Mouse (Mus musculus): Measurements from ENCODE around the gene Insrr. TPM values are rescaled to one million over a fixed set of nuclear protein-coding genes. Genes with fewer than 3 reads are reported as not detected.
"Not testable (repeated sequence)": the region's sequence is repeated elsewhere in the genome, so short reads cannot be mapped to it uniquely, and the experiment has no call there.

The Insrr gene
- total RNA-seq, 2 experiments from 2014 or later, result 0.29 to 0.30 TPM

GRCm38 (mm10) chr3:87778283-87778682 is 18.5 kb upstream of the Insrr start:
- no peak for DNase-seq (ENCODE audit: low spot score in 2 of 2)

- DNase-seq (ENCODE audit: low spot score in 2 of 2), result no peak
Measured at GRCm38 (mm10) chr3:87779086-87779485, 17.7 kb upstream of the Insrr start.

DNA sequence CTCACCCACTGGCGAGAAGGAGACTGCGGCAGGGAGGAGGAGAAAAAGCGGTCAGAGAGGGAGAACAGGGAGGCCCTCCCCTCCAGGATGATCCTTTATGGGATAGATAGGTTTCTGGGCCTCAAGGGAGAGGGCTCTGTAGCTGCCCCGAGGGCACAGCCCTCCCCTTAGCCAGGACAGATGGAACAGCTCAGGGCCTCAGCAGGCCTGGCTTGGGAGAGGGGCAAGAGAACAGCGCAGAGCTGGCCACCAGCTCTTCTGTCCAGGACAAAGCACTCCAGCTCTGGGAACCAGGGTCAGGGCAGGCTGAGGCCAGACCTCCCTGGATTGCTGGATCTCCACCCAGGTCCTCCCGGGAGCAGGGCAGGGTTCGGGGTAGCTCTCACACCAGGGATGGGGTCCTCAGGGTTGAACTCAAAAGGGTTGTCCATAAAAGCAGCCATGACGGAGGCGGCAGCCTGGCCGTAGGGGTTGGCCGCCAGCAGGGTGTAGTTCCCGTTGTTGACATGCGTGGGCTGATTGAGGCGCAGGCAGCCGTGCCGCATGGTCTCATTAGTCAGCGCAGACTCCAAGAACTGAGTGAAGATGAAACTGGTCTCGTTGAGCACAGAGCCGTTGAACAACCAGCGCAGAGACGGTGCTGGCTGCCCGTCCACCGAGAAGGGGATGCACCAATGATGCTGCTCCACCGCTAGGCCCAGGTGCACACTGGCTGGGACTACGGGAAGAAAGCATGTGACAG is 13.3 kb upstream of the Insrr start:
- no peak for DNase-seq (ENCODE audit: low spot score in 2 of 2)

- no peak for DNase-seq (ENCODE audit: low spot score in 2 of 2)
Measured at GRCm38 (mm10) chr3:87785156-87785555, 11.6 kb upstream of the Insrr start.

DNA sequence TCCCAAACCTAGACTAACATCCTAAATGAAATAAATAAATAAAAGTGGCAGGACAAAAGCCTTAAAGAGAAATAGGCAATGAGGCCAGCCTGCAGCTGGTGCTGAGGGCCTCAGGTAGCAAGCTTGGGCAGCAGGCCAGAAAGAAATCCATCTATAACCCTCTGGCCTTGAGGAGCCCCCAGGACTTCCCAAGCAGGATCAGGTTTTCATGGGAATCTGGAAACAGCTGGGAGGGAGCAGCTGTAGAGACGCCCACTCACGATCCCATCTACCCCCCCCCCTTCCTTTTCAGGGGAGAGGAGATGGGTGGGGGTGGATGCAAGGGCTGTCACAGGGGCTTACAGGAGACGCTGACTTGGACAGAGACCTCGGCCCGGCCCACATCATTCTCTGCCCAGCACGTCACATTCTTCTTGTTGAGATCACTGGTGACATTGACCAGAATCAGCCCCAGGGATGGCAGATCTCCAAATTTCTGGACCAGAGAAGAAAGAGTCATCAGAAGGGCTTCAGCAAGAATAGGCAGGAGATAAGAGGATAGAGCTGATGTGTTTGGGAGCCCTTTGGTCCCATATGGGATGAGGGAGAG is 11.0 kb upstream of the Insrr start:
- DNase-seq (ENCODE audit: low spot score in 2 of 2), result no peak

DNA sequence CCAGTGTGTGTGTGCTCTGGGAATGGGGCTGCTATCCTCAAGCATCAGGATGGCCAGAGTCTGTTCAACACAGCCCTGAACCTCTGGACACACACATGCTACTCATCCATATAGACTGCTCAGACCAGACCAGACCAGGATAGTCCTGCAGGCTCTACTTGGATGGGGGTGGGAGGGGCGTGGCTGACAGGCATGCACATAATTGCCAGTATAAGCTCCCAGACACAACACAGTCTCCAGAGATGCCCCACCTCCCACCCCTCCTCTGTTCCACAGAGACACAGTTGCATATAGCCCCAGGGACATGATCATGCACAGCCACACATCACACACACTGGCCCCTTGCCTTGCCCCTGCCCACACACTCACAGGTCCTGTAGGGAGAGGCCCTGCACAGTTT is 7.5 kb upstream of the Insrr start:
- no peak for DNase-seq (ENCODE audit: low spot score in 2 of 2)

- DNase-seq (ENCODE audit: low spot score in 2 of 2), result no peak
Measured at GRCm38 (mm10) chr3:87789768-87790167, 7.0 kb upstream of the Insrr start.

DNA sequence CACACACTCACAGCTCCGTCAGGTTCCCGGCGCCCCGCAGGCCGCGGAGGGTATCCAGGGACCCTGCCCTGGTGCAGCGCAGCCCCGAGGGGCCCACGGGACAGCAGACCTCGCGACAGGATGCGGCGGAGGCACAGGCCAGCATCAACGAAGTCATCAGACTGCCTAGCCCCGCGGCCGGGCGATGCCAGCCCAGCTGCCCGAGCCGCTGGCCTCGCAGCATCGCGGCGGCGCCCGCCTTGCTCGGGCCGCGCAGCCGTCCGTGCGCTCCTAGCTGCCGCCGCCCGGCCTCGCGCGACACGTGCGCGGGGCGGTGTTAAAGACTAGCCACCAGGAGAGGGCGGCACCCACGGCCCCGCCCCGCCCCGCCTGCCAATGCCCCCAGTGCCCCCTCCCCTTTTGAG is 1.8 kb upstream of the Insrr start, which contains the start of gene Ntrk1:
TSS of gene Ntrk1 (minus strand) at position 241 of the 404 bp plus-strand sequence.
- DNase-seq (ENCODE audit: low spot score in 2 of 2), result no peak

DNA sequence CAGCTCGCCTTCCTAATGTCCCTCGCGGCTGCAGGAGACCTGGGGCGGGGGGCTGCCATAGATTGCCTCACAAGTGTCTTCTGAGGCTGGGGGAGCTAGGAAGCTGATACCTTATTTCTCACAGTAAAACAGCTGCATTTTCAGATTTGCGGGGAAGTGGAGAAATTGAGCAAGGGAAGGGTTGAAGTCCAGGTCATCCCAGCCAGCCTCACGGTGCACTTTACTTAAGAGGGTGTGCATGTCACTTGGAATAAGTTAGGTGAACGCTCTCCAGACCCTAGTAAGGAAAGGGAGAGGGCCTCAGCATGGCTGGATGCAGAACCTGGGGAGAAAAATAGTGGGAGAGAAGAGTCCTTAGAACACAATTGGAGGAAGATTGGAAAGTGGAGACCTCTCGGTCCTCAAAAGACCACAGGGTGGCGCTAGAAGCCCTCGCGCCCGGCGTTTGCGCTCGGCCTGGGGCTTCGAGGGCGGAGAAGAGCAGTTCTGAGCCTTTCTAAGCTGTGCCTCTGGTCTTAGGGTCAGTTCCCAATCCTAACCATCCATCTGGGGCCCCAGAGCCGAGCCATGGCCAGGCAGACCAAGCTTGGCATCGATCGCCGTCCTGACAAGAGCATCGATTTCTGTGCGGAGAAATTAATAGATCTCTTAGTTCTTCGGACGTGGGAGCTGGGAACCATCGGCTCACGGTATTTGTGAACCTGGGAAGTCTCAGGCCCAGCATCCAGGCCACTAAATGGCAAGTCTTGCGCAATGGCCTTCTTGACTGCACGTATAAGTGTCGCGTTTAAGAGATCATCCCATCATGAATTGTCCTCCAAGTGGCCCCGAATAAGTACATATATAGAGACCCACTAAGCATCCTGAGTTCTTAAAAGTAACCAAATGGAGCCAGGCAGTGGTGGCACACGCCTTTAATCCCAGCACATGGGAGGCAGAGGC is 1.1 kb upstream of the Insrr start:
- DNase-seq (ENCODE audit: low spot score in 2 of 2), result peak; percentile 71 to 74

DNA sequence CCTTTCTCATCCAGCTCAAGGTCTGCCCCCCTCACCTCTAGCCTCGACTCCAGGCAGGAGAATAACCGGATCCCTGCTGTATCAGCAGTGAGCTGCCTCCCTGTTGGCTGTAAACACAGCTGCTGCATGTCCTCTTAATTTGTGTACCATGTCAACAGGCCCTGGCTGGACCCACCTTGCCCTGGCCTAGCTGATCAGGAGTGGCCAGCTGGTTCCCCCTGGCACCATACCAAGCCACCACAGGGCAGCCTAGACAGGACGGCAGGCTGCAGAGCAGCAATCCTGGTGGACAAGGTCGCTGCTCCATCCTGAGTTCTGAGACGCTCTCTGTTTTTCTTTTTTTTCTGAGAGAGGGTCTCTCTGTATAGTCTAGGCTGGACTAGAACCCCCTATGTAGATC is 4.9 kb downstream of the Insrr start:
- DNase-seq (ENCODE audit: low spot score in 2 of 2), result no peak

GRCm38 (mm10) chr3:87804038-87804677 is 7.4 kb downstream of the Insrr start:
- no peak for DNase-seq (ENCODE audit: low spot score in 2 of 2)

- no peak for DNase-seq (ENCODE audit: low spot score in 2 of 2)
Measured at GRCm38 (mm10) chr3:87809322-87809962, 12.7 kb downstream of the Insrr start.

- DNase-seq (ENCODE audit: low spot score in 2 of 2), result no peak
Measured at GRCm38 (mm10) chr3:87811297-87811696, 14.5 kb downstream of the Insrr start.

DNA sequence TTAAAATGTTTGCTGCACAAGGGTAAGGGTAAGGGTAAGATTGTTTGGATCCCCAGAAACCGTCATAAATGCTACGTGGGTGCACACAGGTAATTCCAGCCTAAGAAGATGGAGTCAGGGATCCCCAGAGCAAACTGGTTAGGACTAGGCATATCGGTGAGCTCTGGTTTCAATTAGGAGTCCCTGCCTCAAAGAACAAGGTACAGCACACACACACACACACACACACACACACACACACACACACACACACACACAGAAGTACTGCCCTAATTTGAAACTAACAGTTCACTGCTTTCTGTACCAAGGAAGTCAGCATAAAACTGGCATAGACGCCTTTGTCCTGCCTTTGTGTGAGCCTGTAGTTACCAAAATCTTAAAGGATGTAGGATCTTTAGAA is 15.7 kb downstream of the Insrr start:
- DNase-seq (ENCODE audit: low spot score in 2 of 2), result no peak

- no peak for DNase-seq (ENCODE audit: low spot score in 2 of 2)
Measured at GRCm38 (mm10) chr3:87812873-87813272, 16.1 kb downstream of the Insrr start.

DNA sequence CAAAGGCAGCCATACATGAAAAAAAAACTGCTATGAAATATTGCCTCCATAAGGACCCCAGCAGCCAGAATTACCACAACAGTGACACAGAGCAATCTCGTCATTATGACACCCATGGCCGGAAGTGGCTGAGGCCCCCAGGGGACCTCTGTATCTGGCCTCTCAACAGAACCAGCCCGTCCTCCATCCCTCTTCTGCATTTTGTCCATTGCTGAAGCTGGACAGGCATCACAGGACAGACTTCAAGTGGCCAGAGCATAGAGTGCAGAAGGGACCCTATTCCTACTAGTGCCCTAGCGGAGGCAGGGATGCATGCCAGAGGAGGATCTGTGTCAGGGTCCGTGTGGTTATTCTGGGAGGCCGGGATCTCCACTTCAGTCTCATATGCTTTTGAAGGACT is 19.4 kb downstream of the Insrr start:
- DNase-seq (ENCODE audit: low spot score in 2 of 2), result no peak

DNA sequence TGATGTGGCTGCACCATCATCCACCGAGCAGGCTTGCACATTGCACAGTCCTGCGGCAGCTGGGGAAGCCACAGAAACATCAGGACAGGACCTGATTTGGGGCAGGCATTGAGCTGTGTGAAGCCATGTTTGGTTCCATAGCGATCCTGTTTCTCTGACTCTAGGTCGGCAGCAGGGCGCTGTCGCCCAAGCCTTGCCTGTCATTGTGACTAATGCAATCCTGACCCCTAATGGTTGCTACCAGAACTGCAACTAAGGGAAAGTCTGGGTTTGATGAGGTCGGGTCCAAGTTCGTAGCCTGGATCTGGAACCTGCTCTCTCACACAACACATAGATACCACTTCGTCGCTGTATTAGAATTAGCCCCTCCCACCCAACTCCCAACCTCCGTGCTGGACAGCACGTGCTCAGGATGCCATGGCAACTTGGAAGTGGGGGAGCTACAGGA is 19.9 kb downstream of the Insrr start:
- DNase-seq (ENCODE audit: low spot score in 2 of 2), result peak; percentile 74 to 75

- DNase-seq (ENCODE audit: low spot score in 2 of 2), result no peak
Measured at GRCm38 (mm10) chr3:87818226-87818625, 21.5 kb downstream of the Insrr start.

DNA sequence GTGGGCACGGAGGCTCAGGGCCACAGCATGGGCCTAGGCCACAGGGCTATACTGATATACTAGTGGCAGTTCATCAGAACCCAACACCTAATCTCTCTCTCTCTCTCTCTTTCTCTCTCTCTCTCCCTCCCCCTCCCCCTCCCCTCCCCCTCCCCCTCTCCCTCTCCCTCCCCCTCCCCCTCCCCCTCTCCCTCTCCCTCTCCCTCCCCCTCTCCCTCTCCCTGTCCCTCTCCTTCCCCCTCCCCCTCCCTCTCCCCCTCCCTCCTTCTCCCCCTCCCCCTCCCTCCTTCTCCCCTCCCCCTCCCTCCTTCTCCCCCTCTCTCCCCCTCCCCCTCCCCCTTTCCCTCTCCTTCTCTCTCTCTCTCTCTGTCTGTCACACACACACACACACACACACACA is 27.5 kb downstream of the Insrr start, which contains the start of gene Pear1:
TSS of gene Pear1 (minus strand) at position 101 of the 400 bp plus-strand sequence.
- DNase-seq (ENCODE audit: low spot score in 2 of 2), result not testable (repeated sequence)

DNA sequence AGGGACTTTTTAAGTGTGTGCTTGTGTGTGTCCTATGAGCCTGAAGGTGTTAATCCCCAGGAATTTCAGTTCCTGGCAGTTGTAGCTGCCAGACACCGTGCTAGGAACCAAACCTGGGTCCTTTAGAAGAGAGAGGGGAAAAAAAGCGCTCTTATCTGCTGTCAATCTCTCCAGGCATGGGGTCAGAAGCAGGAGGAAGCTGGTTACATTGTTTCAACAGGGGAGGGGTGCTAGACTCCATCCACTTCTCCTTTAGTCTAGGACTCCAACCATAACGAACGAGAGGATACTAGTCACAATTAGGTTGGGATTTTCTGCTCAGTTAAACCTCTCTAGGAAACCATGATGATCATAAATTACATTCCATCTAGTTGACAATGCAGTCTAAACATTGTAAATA is 31.7 kb downstream of the Insrr start:
- DNase-seq (ENCODE audit: low spot score in 2 of 2), result no peak

GRCm38 (mm10) chr3:87829025-87829424 is 32.3 kb downstream of the Insrr start:
- DNase-seq (ENCODE audit: low spot score in 2 of 2), result no peak

All from layer of hippocampus, postnatal 10 days (tissue).